9 mouse cellular contexts compared by ENCODE assay signal in genomic region chr12:17033464-17033841, GRCm38 (mm10). TPM values are rescaled to one million over a fixed set of nuclear protein-coding genes. Genes with fewer than 3 reads are reported as not detected.
DNase-seq lines count a peak whose midpoint lies in the region; ATAC-seq lines count a peak whose summit lies in the region.
"Had no signal": no experiment of that assay in that cellular context is flagged by ENCODE, and none has a peak within 500 bp of the region (broad histone marks: within the 10 kb centered on the region; RNA-seq: fewer than 3 reads in every experiment).

No protein-coding gene starts in this region.

- WGBS in hindbrain, embryonic 14.5 days = 78% methylated on average over 9 of the region's 9 CpGs
- 80% methylated on average over 9 of the region's 9 CpGs for WGBS in hindbrain, embryonic 10.5 days
- 88% methylated on average over 9 of the region's 9 CpGs for WGBS in limb, embryonic 10.5 days

- no peaks in the 10 kb centered on the region for H3K36me3 ChIP-seq in hindbrain, embryonic 14.5 days (replicated peaks; ENCODE audit: control insufficient read depth, insufficient read depth)
- H3K36me3 ChIP-seq in hindbrain, embryonic 10.5 days = no peaks in the 10 kb centered on the region
- no peaks in the 10 kb centered on the region for H3K36me3 ChIP-seq in megakaryocyte, embryonic 14.5 days (replicated peaks; ENCODE audit: low read length)
- H3K36me3 ChIP-seq in limb, embryonic 10.5 days = no peaks in the 10 kb centered on the region

- H3K4me2 ChIP-seq in hindbrain, embryonic 14.5 days (replicated peaks) = no peak overlapping the region

- H3K27me3 ChIP-seq in hindbrain, embryonic 14.5 days (ENCODE audit: control insufficient read depth, insufficient read depth, low read length) = no peaks in the 10 kb centered on the region
- H3K27me3 ChIP-seq in hindbrain, embryonic 10.5 days (ENCODE audit: insufficient read depth, poor library complexity, severe bottlenecking) = no peaks in the 10 kb centered on the region; the same call in 1 of the 2 replicates
- peaks cover 26% of the 10 kb centered on the region for H3K27me3 ChIP-seq in megakaryocyte, embryonic 14.5 days (replicated peaks)
- H3K27me3 ChIP-seq in limb, embryonic 10.5 days (ENCODE audit: low read depth, poor library complexity, severe bottlenecking) = peaks cover 20% of the 10 kb centered on the region; the same call in 1 of the 2 replicates

- no peak overlapping the region for H3K27ac ChIP-seq in hindbrain, embryonic 14.5 days
- H3K27ac ChIP-seq in hindbrain, embryonic 10.5 days = no peak overlapping the region
- H3K27ac ChIP-seq in limb, embryonic 10.5 days = no peak overlapping the region
- H3K27ac ChIP-seq: liver, embryonic 14.5 days had no signal

- H3K4me1 ChIP-seq in hindbrain, embryonic 14.5 days (replicated peaks; ENCODE audit: control insufficient read depth, insufficient read depth, low read length) = peaks cover 17% of the 10 kb centered on the region; the same call in 1 of the 2 replicates
- H3K4me1 ChIP-seq in hindbrain, embryonic 10.5 days (replicated peaks) = peaks cover 9% of the 10 kb centered on the region
- H3K4me1 ChIP-seq in megakaryocyte, embryonic 14.5 days = peaks cover 23% of the 10 kb centered on the region
- peaks cover 8% of the 10 kb centered on the region for H3K4me1 ChIP-seq in limb, embryonic 10.5 days

- H3K4me3 ChIP-seq in hindbrain, embryonic 14.5 days (replicated peaks; ENCODE audit: low read length) = no peak overlapping the region
- no peak overlapping the region for H3K4me3 ChIP-seq in hindbrain, embryonic 10.5 days
- H3K4me3 ChIP-seq in megakaryocyte, embryonic 14.5 days (replicated peaks) = peak overlapping the region; percentile 16
- H3K4me3 ChIP-seq in limb, embryonic 10.5 days = no peak overlapping the region

- H3K9me3 ChIP-seq in hindbrain, embryonic 14.5 days (ENCODE audit: control insufficient read depth, low read length) = no peaks in the 10 kb centered on the region
- 0 out of 2 replicates have a peak, but pooled peaks cover 2% of the 10 kb centered on the region for H3K9me3 ChIP-seq in hindbrain, embryonic 10.5 days
- peaks cover 1% of the 10 kb centered on the region; the same call in 1 of the 2 replicates for H3K9me3 ChIP-seq in megakaryocyte, embryonic 14.5 days
- no peaks in the 10 kb centered on the region for H3K9me3 ChIP-seq in limb, embryonic 10.5 days (replicated peaks)

- no peak for DNase-seq in hindbrain, embryonic 14.5 days (ENCODE audit: low spot score)
- no peak for DNase-seq in hindbrain, embryonic 10.5 days (ENCODE audit: low spot score)
- DNase-seq in 416B (ENCODE audit: low read depth) (peak; percentile 81), NIH3T3 (ENCODE audit: low read depth) (peak; percentile 34)
- no peak for DNase-seq in ovary, postnatal 10 days (ENCODE audit: low spot score)
- no peak for DNase-seq in limb, embryonic 10.5 days (ENCODE audit: low spot score)
- DNase-seq in urinary bladder, postnatal 10 days (ENCODE audit: low spot score) = no peak

- no peak overlapping the region for H3K9ac ChIP-seq in hindbrain, embryonic 14.5 days
- H3K9ac ChIP-seq: liver, embryonic 14.5 days had no signal

- ATAC-seq in hindbrain, embryonic 14.5 days (ENCODE audit: low FRiP score) = peak; percentile 28; the same call in 1 of the 2 replicates

RNA-seq across cellular contexts. Expression of gene 2410004P03Rik, which starts 21.9 kb away (rescaled TPM):
- polyA plus RNA-seq in hindbrain, embryonic 14.5 days (2014; fragmentation: Nextera tagmentation; extraction: Ambion mirVana) = 7.7 and 8.2 TPM in 2 replicates
- 2.5 and 5.6 TPM in 2 replicates for polyA plus RNA-seq in hindbrain, embryonic 10.5 days (2016; fragmentation: Nextera tagmentation; extraction: Ambion mirVana)
- not detected in 2 replicates for polyA plus RNA-seq in megakaryocyte, embryonic 14.5 days (2012; ENCODE audit: insufficient read depth, low replicate concordance)
- 0.84 and 1.2 TPM in 2 replicates for polyA plus RNA-seq in limb, embryonic 10.5 days (2016; fragmentation: Nextera tagmentation; extraction: Ambion mirVana)

RNA-seq across cellular contexts. Expression of gene Pqlc3, which starts 33.2 kb away (rescaled TPM):
- 1.6 and 1.9 TPM in 2 replicates for polyA plus RNA-seq in hindbrain, embryonic 14.5 days (2014; fragmentation: Nextera tagmentation; extraction: Ambion mirVana)
- polyA plus RNA-seq in hindbrain, embryonic 10.5 days (2016; fragmentation: Nextera tagmentation; extraction: Ambion mirVana) = 3.6 and 4.2 TPM in 2 replicates
- polyA plus RNA-seq in megakaryocyte, embryonic 14.5 days (2012; ENCODE audit: insufficient read depth, low replicate concordance) = 10.0 and 23.7 TPM in 2 replicates
- polyA plus RNA-seq in limb, embryonic 10.5 days (2016; fragmentation: Nextera tagmentation; extraction: Ambion mirVana) = 3.3 and 4.3 TPM in 2 replicates

Comparison
In these comparisons a context has a peak if more than half of its experiments do, and no peak if none do; other contexts are left out.
1. DNase-seq: peak in 416B (single experiment) and NIH3T3 (single experiment); none in hindbrain, embryonic 14.5 days (single experiment), hindbrain, embryonic 10.5 days (single experiment), ovary, postnatal 10 days (single experiment), limb, embryonic 10.5 days (single experiment) and urinary bladder, postnatal 10 days (single experiment).